Mouse (Mus musculus): Measurements from ENCODE around the gene Syt1. TPM values are rescaled to one million over a fixed set of nuclear protein-coding genes. Genes with fewer than 3 reads are reported as not detected.

The Syt1 gene
- polyA plus RNA-seq, 1 experiment from 2014 or later, result 3.6 TPM

GRCm38 (mm10) chr10:108448421-108448820 lies 562.4 kb downstream of the Syt1 start:
- peaks cover 37% of the 10 kb centered on the region for H3K4me1 ChIP-seq
- no peak overlapping the region for H3K4me3 ChIP-seq (replicated peaks)
- H3K27me3 ChIP-seq, result no peaks in the 10 kb centered on the region
- WGBS, result 76% methylated on average over 11 of the region's 11 CpGs
- H3K4me2 ChIP-seq, result no peak overlapping the region
- H3K9me3 ChIP-seq (replicated peaks), result no peaks in the 10 kb centered on the region
- H3K36me3 ChIP-seq, result no peaks in the 10 kb centered on the region
- H3K9ac ChIP-seq, result no peak overlapping the region
- H3K27ac ChIP-seq, result no peak overlapping the region
- no peak for ATAC-seq (replicated peaks; ENCODE audit: low FRiP score)
